Mouse (Mus musculus) intestine, postnatal 0 days (tissue): ENCODE results near the gene Il1rl2. TPM values are rescaled to one million over a fixed set of nuclear protein-coding genes. Genes with fewer than 3 reads are reported as not detected.

ENCODE experiments used
- ATAC-seq: fragments of 200-750 bp; cut with Nextera tagmentation; 2 replicates; pipeline ENCODE4 v1.8.0; 2017; ENCODE audit warnings: mild to moderate bottlenecking, moderate TSS enrichment, moderate library complexity
- H3K27ac ChIP-seq: fragments of 300-500 bp; sonication (generic); 2 replicates; pipeline ENCODE4 v1.5.1; 2014; ENCODE audit warnings: mild to moderate bottlenecking, low read depth, low read length, moderate library complexity
- H3K27me3 ChIP-seq: fragments of 300-500 bp; sonication (generic); replicated peaks from 2 replicates; pipeline ENCODE4 v1.6.1; 2014; ENCODE audit warnings: low read length, mixed read lengths; ENCODE audit not compliant: control insufficient read depth, insufficient read depth
- H3K36me3 ChIP-seq: fragments of 300-500 bp; sonication (generic); 2 replicates; pipeline ENCODE4 v1.6.1; 2014; ENCODE audit warnings: mild to moderate bottlenecking, moderate library complexity; ENCODE audit not compliant: control insufficient read depth, insufficient read depth
- H3K4me1 ChIP-seq: fragments of 300-500 bp; sonication (generic); replicated peaks from 2 replicates; pipeline ENCODE4 v1.6.1; 2014; ENCODE audit warnings: antibody characterized with exemption, low read length, mixed read lengths; ENCODE audit not compliant: control insufficient read depth, insufficient read depth
- H3K4me2 ChIP-seq: fragments of 300-500 bp; sonication (generic); replicated peaks from 2 replicates; pipeline ENCODE4 v1.6.1; 2014; ENCODE audit warnings: low read depth, mild to moderate bottlenecking, moderate library complexity
- H3K4me3 ChIP-seq: fragments of 300-500 bp; sonication (generic); 2 replicates; pipeline ENCODE4 v1.5.1; 2014; ENCODE audit warnings: low read depth, low read length
- H3K9ac ChIP-seq: fragments of 300-500 bp; sonication (generic); 2 replicates; pipeline ENCODE4 v1.6.1; 2014; ENCODE audit warnings: mild to moderate bottlenecking, low read depth, low read length
- H3K9me3 ChIP-seq: fragments of 300-500 bp; sonication (generic); 2 replicates; pipeline ENCODE4 v1.6.1; 2016; ENCODE audit warnings: mixed run types; ENCODE audit not compliant: control insufficient read depth
- CTCF ChIP-seq: sonication (generic); IDR thresholded peaks from 2 replicates; pipeline ENCODE4 v1.5.1; 2016; ENCODE audit warnings: low read depth, mild to moderate bottlenecking, control low read depth, antibody characterized with exemption, moderate library complexity
- WGBS: fragments of 180-500 bp; shearing (Covaris S2); extraction: QIAGEN DNeasy Blood & Tissue Kit; methylation state at CpG from one replicate; pipeline ENCODE4 v1.1.7; 2014; 5-methylcytosine and 5-hydroxymethylcytosine counted together
- polyA plus RNA-seq: library from polyadenylated mRNA; unstranded; fragments of >200 nt; fragmentation: Nextera tagmentation; extraction: Ambion mirVana; gene quantifications from 2 replicates; pipeline ENCODE4 v1.2.1, GENCODE M21; 2015

Il1rl2 gene
- polyA plus RNA-seq, 1 experiment from 2014 or later = 3.3 TPM

DNA sequence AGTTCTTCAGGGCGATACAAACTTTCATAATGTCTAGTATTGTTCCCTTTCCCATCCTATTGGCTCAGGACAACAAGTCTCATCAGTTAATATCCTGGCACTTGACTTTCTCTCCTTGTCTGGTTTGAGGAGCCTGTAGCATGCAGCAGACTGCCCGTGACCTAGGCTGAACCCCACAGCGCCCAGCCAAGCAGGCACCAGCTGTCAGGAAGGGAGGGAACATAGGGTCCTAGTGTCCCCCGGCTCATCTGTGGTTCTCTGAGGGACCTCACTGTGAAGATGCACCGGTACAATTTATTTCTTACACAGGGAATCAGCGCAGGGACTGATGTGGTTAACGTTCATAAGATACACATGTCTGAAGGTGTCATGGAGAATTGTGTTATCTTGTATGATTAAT, 52.3 kb downstream of the Il1rl2 start:
- Histone ChIP-seq H3K4me3 (no peak overlapping the region), H3K9ac (no peak overlapping the region), H3K36me3 (no peaks in the 10 kb centered on the region), H3K27ac (no peak overlapping the region), H3K4me1 (no peaks in the 10 kb centered on the region), H3K27me3 (no peaks in the 10 kb centered on the region), H3K9me3 (no peaks in the 10 kb centered on the region), H3K4me2 (no peak overlapping the region)
- WGBS = 53% methylated on average over 7 of the region's 7 CpGs
- no peak for ATAC-seq
- TF ChIP-seq CTCF = no peak

DNA sequence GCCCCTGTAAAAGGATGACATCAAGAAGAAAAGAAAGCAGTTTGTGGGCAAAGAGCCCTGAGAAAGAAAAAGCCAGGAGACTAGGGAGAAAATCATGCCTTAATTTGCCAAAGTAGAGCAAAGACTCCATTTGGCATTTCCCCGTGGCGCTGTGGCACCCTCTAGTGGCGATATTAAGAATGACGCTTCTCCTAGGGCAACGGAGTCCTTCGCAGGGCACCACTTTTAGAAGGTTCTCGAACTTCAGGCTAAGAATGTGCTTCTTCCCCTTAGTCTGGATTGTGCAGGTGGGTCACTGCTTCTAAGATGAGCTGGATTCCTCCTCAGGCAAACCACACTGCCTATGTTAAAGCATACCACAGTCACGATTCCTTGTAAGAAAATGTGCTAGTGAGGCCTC, 54.4 kb downstream of the Il1rl2 start:
- no peaks in the 10 kb centered on the region for H3K4me1 ChIP-seq
- H3K4me2 ChIP-seq = no peak overlapping the region
- H3K36me3 ChIP-seq = no peaks in the 10 kb centered on the region
- no peaks in the 10 kb centered on the region for H3K9me3 ChIP-seq
- no peak overlapping the region for H3K27ac ChIP-seq
- H3K27me3 ChIP-seq = no peaks in the 10 kb centered on the region
- H3K9ac ChIP-seq = no peak overlapping the region
- TF ChIP-seq CTCF = peak; percentile 99
- no peak overlapping the region for H3K4me3 ChIP-seq
- 15% methylated on average over 8 of the region's 8 CpGs for WGBS
- ATAC-seq = no peak

DNA sequence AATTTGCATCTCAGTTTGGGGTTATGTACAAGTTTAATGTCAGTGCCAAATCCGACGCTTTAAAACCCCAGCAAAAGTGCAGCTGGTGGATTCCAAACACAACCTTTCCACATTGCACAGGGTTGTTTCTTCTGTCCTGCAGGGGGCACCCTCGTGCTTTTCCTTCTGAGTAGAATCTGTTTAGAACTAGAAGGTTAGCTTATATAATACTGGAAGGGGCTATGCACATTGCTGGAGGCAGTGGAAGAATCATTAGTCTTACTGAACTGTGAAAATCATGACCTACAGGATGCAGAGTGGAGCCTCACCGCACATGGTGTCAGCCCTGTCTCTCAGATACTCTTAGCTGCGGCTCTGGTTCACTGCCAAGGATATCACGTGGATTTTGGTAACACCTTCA, 55.7 kb downstream of the Il1rl2 start:
- H3K4me2 ChIP-seq = no peak overlapping the region
- ATAC-seq = no peak
- no peaks in the 10 kb centered on the region for H3K36me3 ChIP-seq
- no peaks in the 10 kb centered on the region for H3K9me3 ChIP-seq
- 60% methylated on average over 6 of the region's 6 CpGs for WGBS
- no peaks in the 10 kb centered on the region for H3K4me1 ChIP-seq
- no peak overlapping the region for H3K4me3 ChIP-seq
- H3K9ac ChIP-seq = no peak overlapping the region
- no peaks in the 10 kb centered on the region for H3K27me3 ChIP-seq
- peak; percentile 84 for TF ChIP-seq CTCF
- no peak overlapping the region for H3K27ac ChIP-seq

DNA sequence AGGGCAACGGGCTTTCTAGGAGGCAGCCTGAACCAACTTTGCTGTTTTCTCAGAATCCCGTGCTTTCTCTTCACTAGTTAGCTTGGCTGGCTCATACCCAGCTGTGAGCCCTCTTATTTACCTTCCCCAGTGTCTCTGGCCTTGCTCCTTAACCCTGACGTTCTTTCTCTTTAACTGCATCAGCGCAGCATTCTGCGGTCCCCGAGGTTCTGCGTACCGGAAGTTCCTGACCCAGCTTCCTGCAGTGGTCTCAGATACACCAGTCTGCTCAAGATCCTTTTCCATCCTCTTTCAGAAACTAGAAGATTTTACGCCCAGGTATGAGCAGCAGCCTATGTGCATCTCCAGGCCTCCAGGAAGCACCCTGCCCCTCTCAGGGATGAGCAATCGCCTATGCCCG, 56.6 kb downstream of the Il1rl2 start:
- WGBS = 81% methylated on average over 11 of the region's 11 CpGs
- no peak for ATAC-seq
- H3K9me3 ChIP-seq = no peaks in the 10 kb centered on the region

DNA sequence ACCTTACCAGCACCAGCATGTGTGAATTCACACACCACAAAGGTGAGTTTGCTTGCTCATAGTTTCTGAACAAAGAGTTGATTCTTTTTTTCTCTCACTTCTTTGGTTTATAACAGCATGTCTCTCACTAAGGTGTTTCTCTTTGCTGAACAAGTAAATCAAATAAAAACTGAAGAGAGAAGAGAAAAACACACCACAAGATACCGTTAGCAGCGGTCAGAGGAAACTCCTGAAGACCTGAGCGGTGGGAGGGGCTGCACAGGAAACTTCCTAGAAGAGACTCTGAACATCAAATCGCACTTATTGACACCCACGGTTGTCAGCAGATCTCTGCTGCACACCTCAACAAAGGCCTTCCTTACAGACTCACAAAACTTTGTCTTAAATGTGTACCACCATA, 58.4 kb downstream of the Il1rl2 start:
- H3K27me3 ChIP-seq = no peaks in the 10 kb centered on the region
- 80% methylated on average over 5 of the region's 5 CpGs for WGBS

More for the DNA sequence above, 56.6 kb downstream of the Il1rl2 start:
- Histone ChIP-seq H3K4me1 (no peaks in the 10 kb centered on the region), H3K36me3 (no peaks in the 10 kb centered on the region), H3K27ac (no peak overlapping the region), H3K9ac (no peak overlapping the region), H3K27me3 (no peaks in the 10 kb centered on the region), H3K4me3 (no peak overlapping the region), H3K4me2 (no peak overlapping the region)
- TF ChIP-seq CTCF = no peak

DNA sequence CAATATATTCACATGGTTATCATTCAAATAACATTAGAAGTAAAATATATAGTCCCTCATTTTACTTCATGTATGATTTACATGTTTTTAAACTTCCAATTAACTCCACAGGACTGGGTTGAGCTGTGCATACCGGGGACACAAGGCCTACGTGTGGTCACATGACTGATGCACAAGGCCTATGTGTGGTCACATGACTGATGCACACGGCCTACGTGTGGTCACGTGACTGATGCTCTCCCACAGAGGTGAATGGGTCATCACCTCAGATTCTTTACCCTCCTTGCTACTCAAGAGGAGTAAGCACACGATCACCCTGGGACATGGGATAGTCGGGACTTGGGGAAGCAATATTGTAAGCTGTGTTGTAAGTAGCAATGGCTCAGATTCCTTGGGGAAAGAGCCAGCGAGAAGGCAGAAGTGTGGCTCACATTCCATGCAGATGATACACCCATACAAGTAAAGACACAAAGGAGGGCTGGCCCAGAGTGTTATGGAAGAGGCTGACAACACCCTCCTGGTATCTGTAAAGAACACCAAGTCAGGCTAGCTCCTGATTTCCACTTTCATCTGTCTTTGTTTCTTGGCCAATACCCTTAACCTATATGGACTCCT, 60.6 kb downstream of the Il1rl2 start:
- Histone ChIP-seq H3K4me2 (no peak overlapping the region), H3K4me3 (no peak overlapping the region), H3K9me3 (no peaks in the 10 kb centered on the region), H3K36me3 (no peaks in the 10 kb centered on the region), H3K27me3 (no peaks in the 10 kb centered on the region), H3K4me1 (no peaks in the 10 kb centered on the region), H3K27ac (no peak overlapping the region), H3K9ac (no peak overlapping the region)
- no peak for TF ChIP-seq CTCF
- ATAC-seq = no peak
- 91% methylated on average over 8 of the region's 8 CpGs for WGBS

More for the DNA sequence above, 58.4 kb downstream of the Il1rl2 start:
- no peak for TF ChIP-seq CTCF
- ATAC-seq = no peak
- Histone ChIP-seq H3K27ac (no peak overlapping the region), H3K9ac (no peak overlapping the region), H3K9me3 (no peaks in the 10 kb centered on the region), H3K4me1 (no peaks in the 10 kb centered on the region), H3K4me2 (no peak overlapping the region), H3K36me3 (no peaks in the 10 kb centered on the region), H3K4me3 (no peak overlapping the region)

DNA sequence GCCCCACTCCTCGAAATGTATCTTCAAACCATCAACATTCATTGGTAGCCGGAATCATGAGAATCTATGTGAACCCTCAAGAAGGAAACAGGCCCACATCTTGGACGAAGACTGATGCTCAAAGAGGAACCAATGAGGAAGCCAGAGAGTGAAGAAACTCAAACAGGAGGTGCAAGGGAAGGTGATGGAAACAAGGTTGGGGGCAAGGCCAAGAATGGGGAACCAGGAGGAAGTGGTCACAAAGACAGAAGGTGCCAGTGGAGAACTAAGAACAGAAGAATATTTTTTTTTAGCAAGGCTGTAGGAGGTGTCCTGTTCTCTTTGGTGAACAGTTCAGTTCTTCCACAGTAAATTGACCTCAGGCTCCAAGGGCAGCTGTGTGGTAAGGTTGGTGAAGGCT, 67.0 kb downstream of the Il1rl2 start:
- H3K4me1 ChIP-seq = no peaks in the 10 kb centered on the region
- no peaks in the 10 kb centered on the region for H3K9me3 ChIP-seq
- ATAC-seq = no peak
- H3K4me3 ChIP-seq = no peak overlapping the region
- no peaks in the 10 kb centered on the region for H3K36me3 ChIP-seq
- no peak overlapping the region for H3K9ac ChIP-seq
- no peaks in the 10 kb centered on the region for H3K27me3 ChIP-seq
- TF ChIP-seq CTCF = no peak
- no peak overlapping the region for H3K4me2 ChIP-seq
- 78% methylated on average over 3 of the region's 3 CpGs for WGBS
- no peak overlapping the region for H3K27ac ChIP-seq
